Mouse (Mus musculus): ENCODE data around the gene Hagh. TPM values are rescaled to one million over a fixed set of nuclear protein-coding genes. Genes with fewer than 3 reads are reported as not detected.

Hagh gene
- polyA plus RNA-seq (2017; shearing (Covaris generic)) = 49.6 TPM

GRCm38 (mm10) chr17:24839842-24840241 lies at the start of gene Hagh:
TSS of gene Hagh (plus strand) at chr17:24840143.

GRCm38 (mm10) chr17:24803952-24804951 lies 35.7 kb upstream of the Hagh start, which contains the start of gene Meiob:
TSS of gene Meiob (plus strand) at chr17:24804289.

GRCm38 (mm10) chr17:24850065-24850772 lies 10.3 kb downstream of the Hagh start, which contains the start of gene Fahd1:
TSS of gene Fahd1 (minus strand) at chr17:24850364.

GRCm38 (mm10) chr17:24865776-24866175 lies 25.8 kb downstream of the Hagh start, which contains the start of gene Igfals:
TSS of gene Igfals (plus strand) at chr17:24865997.

GRCm38 (mm10) chr17:24886134-24886931 lies 46.4 kb downstream of the Hagh start, which contains the start of the genes Nubp2 and Spsb3:
TSS of gene Nubp2 (minus strand) at chr17:24886349.
TSS of gene Spsb3 (plus strand) at chr17:24886643.

GRCm38 (mm10) chr17:24894995-24895547 lies 55.1 kb downstream of the Hagh start, which contains the start of the genes Eme2 and Mrps34:
TSS of gene Eme2 (minus strand) at chr17:24895087.
TSS of gene Mrps34 (plus strand) at chr17:24895116.

GRCm38 (mm10) chr17:24896241-24896992 lies 56.5 kb downstream of the Hagh start, which contains the start of gene Nme3:
TSS of gene Nme3 (plus strand) at chr17:24896500.

Other genes with a start within 250 kb of the Hagh start
- 52.7 TPM for gene Tsc2, start 207.5 kb upstream of the Hagh start, polyA plus RNA-seq (2017; shearing (Covaris generic))
- 6.2 TPM for gene Nthl1, start 207.5 kb upstream of the Hagh start, polyA plus RNA-seq (2017; shearing (Covaris generic))
- not detected for gene Slc9a3r2, start 189.8 kb upstream of the Hagh start, polyA plus RNA-seq (2017; shearing (Covaris generic))
- not detected for gene Npw, start 181.7 kb upstream of the Hagh start, polyA plus RNA-seq (2017; shearing (Covaris generic))
- gene Zfp598, start 170.5 kb upstream of the Hagh start, polyA plus RNA-seq (2017; shearing (Covaris generic)) = 2.3 TPM
- gene Syngr3, start 150.2 kb upstream of the Hagh start, polyA plus RNA-seq (2017; shearing (Covaris generic)) = 0.40 TPM
- 7.7 TPM for gene Gfer, start 144.0 kb upstream of the Hagh start, polyA plus RNA-seq (2017; shearing (Covaris generic))
- gene Noxo1, start 143.9 kb upstream of the Hagh start, polyA plus RNA-seq (2017; shearing (Covaris generic)) = 1.7 TPM
- 71.9 TPM for gene Tbl3, start 132.5 kb upstream of the Hagh start, polyA plus RNA-seq (2017; shearing (Covaris generic))
- gene Rnf151, start 122.1 kb upstream of the Hagh start, polyA plus RNA-seq (2017; shearing (Covaris generic)) = not detected
- 660 TPM for gene Rps2, start 122.0 kb upstream of the Hagh start, polyA plus RNA-seq (2017; shearing (Covaris generic))
- gene Ndufb10, start 115.7 kb upstream of the Hagh start, polyA plus RNA-seq (2017; shearing (Covaris generic)) = 257 TPM
- gene Rpl3l, start 112.3 kb upstream of the Hagh start, polyA plus RNA-seq (2017; shearing (Covaris generic)) = not detected
- gene Msrb1, start 103.5 kb upstream of the Hagh start, polyA plus RNA-seq (2017; shearing (Covaris generic)) = 20.9 TPM
- not detected for gene Hs3st6, start 87.2 kb upstream of the Hagh start, polyA plus RNA-seq (2017; shearing (Covaris generic))
- gene Meiob, start 35.9 kb upstream of the Hagh start, polyA plus RNA-seq (2017; shearing (Covaris generic)) = not detected
- gene Fahd1, start 10.2 kb downstream of the Hagh start, polyA plus RNA-seq (2017; shearing (Covaris generic)) = 2.7 TPM
- gene Igfals, start 25.9 kb downstream of the Hagh start, polyA plus RNA-seq (2017; shearing (Covaris generic)) = not detected
- gene Nubp2, start 46.2 kb downstream of the Hagh start, polyA plus RNA-seq (2017; shearing (Covaris generic)) = 113 TPM
- gene Spsb3, start 46.5 kb downstream of the Hagh start, polyA plus RNA-seq (2017; shearing (Covaris generic)) = 58.4 TPM
- gene Eme2, start 54.9 kb downstream of the Hagh start, polyA plus RNA-seq (2017; shearing (Covaris generic)) = 64.8 TPM
- gene Mrps34, start 55.0 kb downstream of the Hagh start, polyA plus RNA-seq (2017; shearing (Covaris generic)) = 40.9 TPM
- gene Nme3, start 56.4 kb downstream of the Hagh start, polyA plus RNA-seq (2017; shearing (Covaris generic)) = 69.5 TPM
- 46.1 TPM for gene Mapk8ip3, start 96.8 kb downstream of the Hagh start, polyA plus RNA-seq (2017; shearing (Covaris generic))
- gene Jpt2, start 120.5 kb downstream of the Hagh start, polyA plus RNA-seq (2017; shearing (Covaris generic)) = 33.0 TPM
- 3.3 TPM for gene Cramp1l, start 175.6 kb downstream of the Hagh start, polyA plus RNA-seq (2017; shearing (Covaris generic))
- 26.0 TPM for gene Ift140, start 175.9 kb downstream of the Hagh start, polyA plus RNA-seq (2017; shearing (Covaris generic))
- gene Tmem204, start 243.4 kb downstream of the Hagh start, polyA plus RNA-seq (2017; shearing (Covaris generic)) = 1.3 TPM

Measured in CD4-positive, CD25-positive, alpha-beta regulatory T cell, adult 9 weeks (primary cell).